Mouse (Mus musculus) lung, adult 2 months (tissue): ENCODE results near the gene Mogs. TPM values are rescaled to one million over a fixed set of nuclear protein-coding genes. Genes with fewer than 3 reads are reported as not detected.

ENCODE experiments used
- DNase-seq: peaks from one replicate; pipeline ENCODE4 v3.0.0; 2022
- H3K4me1 ChIP-seq: fragments of 200-500 bp; 2 replicates; pipeline ENCODE4 v1.6.1; 2011; ENCODE audit warnings: low read length; ENCODE audit not compliant: control insufficient read depth, insufficient read depth
- H3K4me3 ChIP-seq: fragments of 200-500 bp; replicated peaks from 2 replicates; pipeline ENCODE3; 2011; ENCODE audit warnings: low read depth, mild to moderate bottlenecking, control low read depth, low read length; ENCODE audit errors: extremely low read depth
- CTCF ChIP-seq: fragments of 200-500 bp; IDR thresholded peaks from 2 replicates; pipeline ENCODE4 v1.5.1; 2011; ENCODE audit warnings: mild to moderate bottlenecking, low read length, control low read depth; ENCODE audit not compliant: insufficient read depth
- POLR2A ChIP-seq: fragments of 200-500 bp; IDR thresholded peaks from 2 replicates; pipeline ENCODE4 v1.6.1; 2011; ENCODE audit warnings: low read depth, mild to moderate bottlenecking, control low read depth, low read length, borderline replicate concordance; ENCODE audit errors: extremely low read depth
- WGBS: fragments of 180-500 bp; shearing (Covaris S2); methylation state at CpG from one replicate; pipeline ENCODE4 v1.1.7; 2018; 5-methylcytosine and 5-hydroxymethylcytosine counted together
- polyA plus RNA-seq: library from polyadenylated mRNA; depleted of rRNA; stranded (reverse); fragments of >200 nt; gene quantifications from 2 replicates; pipeline ENCODE4 v1.2.3, GENCODE M21; 2012

The Mogs gene
- polyA plus RNA-seq, 1 experiment: 40.6 TPM

- no peak overlapping the region for H3K4me3 ChIP-seq
- H3K4me1 ChIP-seq: peaks cover 10% of the 10 kb centered on the region
- no peak for DNase-seq
- WGBS: 13% methylated on average over 2 of the region's 2 CpGs
- TF ChIP-seq CTCF: 0 out of 2 replicates have a peak, but pooled peaks have one; percentile 1
- TF ChIP-seq POLR2A: no peak
Measured at GRCm38 (mm10) chr6:83074979-83075378, 40.3 kb upstream of the Mogs start.

GRCm38 (mm10) chr6:83077630-83078323, 37.5 kb upstream of the Mogs start, which contains the start of gene Pcgf1:
TSS of gene Pcgf1 (plus strand) at chr6:83077869.
- DNase-seq: peak; percentile 69

GRCm38 (mm10) chr6:83078324-83078858, 36.9 kb upstream of the Mogs start:
- H3K4me1 ChIP-seq: peaks cover 6% of the 10 kb centered on the region
- under 1% methylated on average over 46 of the region's 46 CpGs for WGBS
- H3K4me3 ChIP-seq: peak overlapping the region; percentile 87
- peak; percentile 100 for DNase-seq
- TF ChIP-seq CTCF (0 out of 2 replicates have a peak, but pooled peaks have one; percentile 28), POLR2A (peak; percentile 67; the same call in 1 of the 2 replicates)

More at GRCm38 (mm10) chr6:83077630-83078323, 37.5 kb upstream of the Mogs start, which contains the start of gene Pcgf1:
- WGBS: under 1% methylated on average over 54 of the region's 54 CpGs
- TF ChIP-seq CTCF (no peak), POLR2A (no peak)
- peak within 1 kb of the TSS; percentile 87 for H3K4me3 ChIP-seq
- H3K4me1 ChIP-seq: peaks cover 6% of the 10 kb centered on the region

- peaks cover 6% of the 10 kb centered on the region for H3K4me1 ChIP-seq
- no peak overlapping the region for H3K4me3 ChIP-seq
- no peak for TF ChIP-seq CTCF
- WGBS: 92% methylated on average over 5 of the region's 5 CpGs
- no peak for DNase-seq
Measured at GRCm38 (mm10) chr6:83080210-83080609, 35.1 kb upstream of the Mogs start.

- Histone ChIP-seq H3K4me3 (no peak overlapping the region), H3K4me1 (peaks cover 6% of the 10 kb centered on the region)
- 38% methylated on average over 5 of the region's 5 CpGs for WGBS
- TF ChIP-seq CTCF (no peak), POLR2A (no peak)
- no peak for DNase-seq
Measured at GRCm38 (mm10) chr6:83083497-83083896, 31.8 kb upstream of the Mogs start.

GRCm38 (mm10) chr6:83084477-83084876, 30.8 kb upstream of the Mogs start:
- no peak for DNase-seq
- Histone ChIP-seq H3K4me1 (peaks cover 2% of the 10 kb centered on the region; the same call in 1 of the 2 replicates), H3K4me3 (no peak overlapping the region)
- TF ChIP-seq POLR2A (no peak), CTCF (no peak)
- WGBS: 22% methylated on average over 6 of the region's 6 CpGs

GRCm38 (mm10) chr6:83086121-83087035, 28.9 kb upstream of the Mogs start, which contains the start of gene Lbx2:
TSS of gene Lbx2 (plus strand) at chr6:83086367.
- no peak for DNase-seq
- WGBS: 14% methylated on average over 42 of the region's 42 CpGs
- H3K4me1 ChIP-seq: peaks cover 2% of the 10 kb centered on the region; the same call in 1 of the 2 replicates
- peak within 1 kb of the TSS; percentile 59 for H3K4me3 ChIP-seq
- TF ChIP-seq CTCF (no peak), POLR2A (no peak)

GRCm38 (mm10) chr6:83087205-83087925, 27.9 kb upstream of the Mogs start:
- TF ChIP-seq POLR2A (no peak; the same call in 1 of the 2 replicates), CTCF (no peak)
- H3K4me3 ChIP-seq: peak overlapping the region; percentile 59
- peaks cover 2% of the 10 kb centered on the region; the same call in 1 of the 2 replicates for H3K4me1 ChIP-seq
- peak; percentile 28 for DNase-seq
- WGBS: 4% methylated on average over 47 of the region's 47 CpGs
